Mouse (Mus musculus): ENCODE measurements at regions not wholly inside any gene's neighbourhood (a gene's known extent, or its start where the extent isn't known, plus 50 kb on each side); places are given as distances from the start of the nearest gene placed in this dataset.

DNA sequence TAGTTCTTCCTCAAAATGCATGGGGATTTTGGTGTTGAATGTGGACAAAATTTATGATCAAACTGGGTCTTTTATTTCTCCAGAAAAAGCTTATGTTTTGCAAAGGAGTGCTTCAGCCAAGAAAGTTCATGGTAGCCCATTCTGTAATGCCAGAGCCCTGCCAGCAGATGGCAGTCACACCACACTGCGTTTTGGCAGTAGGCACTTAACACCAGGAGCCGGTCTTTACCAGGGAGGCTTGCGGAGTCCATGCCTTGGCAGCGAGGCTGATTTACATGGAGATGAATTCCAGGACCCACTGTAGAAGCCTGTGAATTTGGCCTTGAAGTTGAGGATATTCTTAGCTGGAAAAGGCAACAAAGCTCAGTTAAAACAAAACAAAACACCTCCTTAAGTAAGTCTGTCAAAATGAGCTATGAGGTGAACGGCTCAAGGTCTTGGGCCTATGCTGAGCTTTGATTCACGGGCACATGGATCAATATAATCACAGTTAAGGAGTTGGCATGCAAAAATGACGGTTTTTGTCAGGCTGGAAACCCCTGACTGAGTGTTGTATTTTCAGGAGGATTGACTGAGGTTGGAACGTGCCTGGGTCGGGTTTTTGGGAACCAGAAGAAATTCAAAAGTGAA is 185.4 kb downstream of the Gm7489 start:
- peak; percentile 100 for TF ChIP-seq CTCF (IDR thresholded peaks at IDR 0.05)
- no peak for TF ChIP-seq EP300 (IDR thresholded peaks at IDR 0.05)
